Mouse (Mus musculus) intestine, embryonic 16.5 days (tissue): ENCODE results near the gene Serpine2. TPM values are rescaled to one million over a fixed set of nuclear protein-coding genes. Genes with fewer than 3 reads are reported as not detected.

Experiments
- ATAC-seq: fragments of 200-750 bp; cut with Nextera tagmentation; 2 replicates; pipeline ENCODE4 v1.8.0; 2017; ENCODE audit warnings: moderate TSS enrichment, moderate library complexity
- H3K27ac ChIP-seq: fragments of 300-500 bp; sonication (generic); 2 replicates; pipeline ENCODE4 v1.5.1; 2014; ENCODE audit warnings: mild to moderate bottlenecking, low read length
- H3K27me3 ChIP-seq: fragments of 300-500 bp; sonication (generic); replicated peaks from 2 replicates; pipeline ENCODE4 v1.6.1; 2014; ENCODE audit warnings: low read length, control low read depth, mixed read lengths; ENCODE audit not compliant: control insufficient read depth, insufficient read depth
- H3K36me3 ChIP-seq: fragments of 300-500 bp; sonication (generic); 2 replicates; pipeline ENCODE4 v1.6.1; 2014; ENCODE audit warnings: low read length, control low read depth; ENCODE audit not compliant: control insufficient read depth, insufficient read depth
- H3K4me1 ChIP-seq: fragments of 300-500 bp; sonication (generic); 2 replicates; pipeline ENCODE4 v1.6.1; 2014; ENCODE audit warnings: low read length, control low read depth, mixed read lengths; ENCODE audit not compliant: control insufficient read depth, insufficient read depth
- H3K4me2 ChIP-seq: fragments of 300-500 bp; sonication (generic); 2 replicates; pipeline ENCODE4 v1.6.1; 2014; ENCODE audit warnings: low read depth, low read length, control low read depth
- H3K4me3 ChIP-seq: fragments of 300-500 bp; sonication (generic); 2 replicates; pipeline ENCODE4 v1.5.1; 2014; ENCODE audit warnings: mild to moderate bottlenecking, low read length
- H3K9ac ChIP-seq: fragments of 300-500 bp; sonication (generic); 2 replicates; pipeline ENCODE4 v1.6.1; 2014; ENCODE audit warnings: low read depth, low read length
- H3K9me3 ChIP-seq: fragments of 300-500 bp; sonication (generic); 2 replicates; pipeline ENCODE4 v1.6.1; 2016; ENCODE audit warnings: low read length, control low read depth; ENCODE audit not compliant: control insufficient read depth
- WGBS: fragments of 180-500 bp; shearing (Covaris S2); extraction: QIAGEN DNeasy Blood & Tissue Kit; methylation state at CpG from one replicate; pipeline ENCODE4 v1.1.7; 2014; 5-methylcytosine and 5-hydroxymethylcytosine counted together
- polyA plus RNA-seq: library from polyadenylated mRNA; unstranded; fragments of >200 nt; fragmentation: Nextera tagmentation; extraction: Ambion mirVana; gene quantifications from 2 replicates; pipeline ENCODE4 v1.2.1, GENCODE M21; 2015

The Serpine2 gene
- polyA plus RNA-seq, 1 experiment from 2014 or later = 78.1 TPM

- Histone ChIP-seq H3K9ac (no peak overlapping the region), H3K4me1 (no peaks in the 10 kb centered on the region), H3K4me3 (no peak overlapping the region), H3K27me3 (no peaks in the 10 kb centered on the region), H3K9me3 (no peaks in the 10 kb centered on the region), H3K36me3 (peaks cover 18% of the 10 kb centered on the region), H3K27ac (no peak overlapping the region), H3K4me2 (no peak overlapping the region)
- ATAC-seq = no peak
- 83% methylated on average over 3 of the region's 3 CpGs for WGBS
Measured at GRCm38 (mm10) chr1:79782433-79782832, 78.5 kb downstream of the Serpine2 start.

GRCm38 (mm10) chr1:79778011-79778410 is 83.0 kb downstream of the Serpine2 start:
- Histone ChIP-seq H3K4me3 (no peak overlapping the region), H3K36me3 (peaks cover 18% of the 10 kb centered on the region)
- 77% methylated on average over 11 of the region's 11 CpGs for WGBS

GRCm38 (mm10) chr1:79775927-79776458 is 85.0 kb downstream of the Serpine2 start, which contains the start of the genes Mrpl44 and Wdfy1:
TSS of gene Mrpl44 (plus strand) at chr1:79776018.
TSS of gene Wdfy1 (minus strand) at chr1:79776143.
- no peaks in the 10 kb centered on the region for H3K27me3 ChIP-seq
- H3K9ac ChIP-seq = peak within 1 kb of the TSS; percentile 96
- H3K27ac ChIP-seq = peak within 1 kb of the TSS; percentile 87
- H3K9me3 ChIP-seq = no peaks in the 10 kb centered on the region
- peak within 1 kb of the TSS; percentile 98 for H3K4me3 ChIP-seq
- peak; percentile 100 for ATAC-seq
- H3K4me1 ChIP-seq = 0 out of 2 replicates have a peak, but pooled peaks cover 2% of the 10 kb centered on the region
- WGBS = under 1% methylated on average over 38 of the region's 38 CpGs
- peak within 1 kb of the TSS; percentile 54 for H3K4me2 ChIP-seq
- peaks cover 4% of the 10 kb centered on the region; the same call in 1 of the 2 replicates for H3K36me3 ChIP-seq

More at GRCm38 (mm10) chr1:79778011-79778410, 83.0 kb downstream of the Serpine2 start:
- H3K27me3 ChIP-seq = no peaks in the 10 kb centered on the region
- H3K4me1 ChIP-seq = 0 out of 2 replicates have a peak, but pooled peaks cover 2% of the 10 kb centered on the region
- no peaks in the 10 kb centered on the region for H3K9me3 ChIP-seq
- no peak overlapping the region for H3K27ac ChIP-seq
- ATAC-seq = no peak
- no peak overlapping the region for H3K9ac ChIP-seq
- no peak overlapping the region for H3K4me2 ChIP-seq

- Histone ChIP-seq H3K36me3 (no peaks in the 10 kb centered on the region), H3K4me2 (no peak overlapping the region), H3K27ac (no peak overlapping the region), H3K27me3 (no peaks in the 10 kb centered on the region), H3K4me1 (0 out of 2 replicates have a peak, but pooled peaks cover 2% of the 10 kb centered on the region), H3K9me3 (no peaks in the 10 kb centered on the region), H3K9ac (no peak overlapping the region), H3K4me3 (no peak overlapping the region)
- 78% methylated on average over 4 of the region's 4 CpGs for WGBS
- no peak for ATAC-seq
Measured at GRCm38 (mm10) chr1:79774164-79774780, 86.7 kb downstream of the Serpine2 start.

GRCm38 (mm10) chr1:79768231-79768630 is 92.7 kb downstream of the Serpine2 start:
- Histone ChIP-seq H3K4me3 (no peak overlapping the region), H3K4me2 (no peak overlapping the region), H3K9ac (no peak overlapping the region), H3K9me3 (no peaks in the 10 kb centered on the region), H3K27ac (no peak overlapping the region), H3K27me3 (no peaks in the 10 kb centered on the region), H3K4me1 (no peaks in the 10 kb centered on the region), H3K36me3 (no peaks in the 10 kb centered on the region)
- ATAC-seq = no peak
- 51% methylated on average over 1 of the region's 1 CpGs for WGBS

GRCm38 (mm10) chr1:79764483-79764882 is 96.5 kb downstream of the Serpine2 start:
- Histone ChIP-seq H3K4me3 (no peak overlapping the region), H3K36me3 (no peaks in the 10 kb centered on the region), H3K27ac (no peak overlapping the region), H3K9ac (no peak overlapping the region), H3K4me2 (no peak overlapping the region), H3K9me3 (no peaks in the 10 kb centered on the region), H3K4me1 (0 out of 2 replicates have a peak, but pooled peaks cover 7% of the 10 kb centered on the region), H3K27me3 (no peaks in the 10 kb centered on the region)
- 67% methylated on average over 1 of the region's 1 CpGs for WGBS
- ATAC-seq = no peak

GRCm38 (mm10) chr1:79764031-79764430 is 96.9 kb downstream of the Serpine2 start:
- no peaks in the 10 kb centered on the region for H3K9me3 ChIP-seq
- no peaks in the 10 kb centered on the region for H3K27me3 ChIP-seq
- no peak overlapping the region for H3K4me3 ChIP-seq
- H3K36me3 ChIP-seq = no peaks in the 10 kb centered on the region
- no peak for ATAC-seq
- no peak overlapping the region for H3K9ac ChIP-seq
- 88% methylated on average over 2 of the region's 2 CpGs for WGBS
- H3K4me1 ChIP-seq = peaks cover 7% of the 10 kb centered on the region; the same call in 1 of the 2 replicates
- no peak overlapping the region for H3K27ac ChIP-seq
- H3K4me2 ChIP-seq = no peak overlapping the region

- H3K4me2 ChIP-seq = peak overlapping the region; percentile 86; the same call in 1 of the 2 replicates
- 52% methylated on average over 16 of the region's 16 CpGs for WGBS
- no peak for ATAC-seq
- H3K4me3 ChIP-seq = peak overlapping the region; percentile 90; the same call in 1 of the 2 replicates
- H3K4me1 ChIP-seq = peaks cover 10% of the 10 kb centered on the region; the same call in 1 of the 2 replicates
- H3K27me3 ChIP-seq = no peaks in the 10 kb centered on the region
- no peaks in the 10 kb centered on the region for H3K36me3 ChIP-seq
- no peak overlapping the region for H3K27ac ChIP-seq
- H3K9ac ChIP-seq = no peak overlapping the region
- no peaks in the 10 kb centered on the region for H3K9me3 ChIP-seq
Measured at GRCm38 (mm10) chr1:79762282-79763250, 98.4 kb downstream of the Serpine2 start.

- WGBS = 1% methylated on average over 6 of the region's 6 CpGs
- ATAC-seq = peak; percentile 27
- peaks cover 10% of the 10 kb centered on the region for H3K4me1 ChIP-seq
- no peaks in the 10 kb centered on the region for H3K36me3 ChIP-seq
- H3K27ac ChIP-seq = no peak overlapping the region
- no peaks in the 10 kb centered on the region for H3K27me3 ChIP-seq
- peak overlapping the region; percentile 90 for H3K4me3 ChIP-seq
- no peak overlapping the region; the same call in 1 of the 2 replicates for H3K9ac ChIP-seq
- H3K4me2 ChIP-seq = peak overlapping the region; percentile 86
- no peaks in the 10 kb centered on the region for H3K9me3 ChIP-seq
Measured at GRCm38 (mm10) chr1:79761917-79762271, 99.1 kb downstream of the Serpine2 start.
